Mouse (Mus musculus): Measurements from ENCODE around the gene Il7r.

DNA sequence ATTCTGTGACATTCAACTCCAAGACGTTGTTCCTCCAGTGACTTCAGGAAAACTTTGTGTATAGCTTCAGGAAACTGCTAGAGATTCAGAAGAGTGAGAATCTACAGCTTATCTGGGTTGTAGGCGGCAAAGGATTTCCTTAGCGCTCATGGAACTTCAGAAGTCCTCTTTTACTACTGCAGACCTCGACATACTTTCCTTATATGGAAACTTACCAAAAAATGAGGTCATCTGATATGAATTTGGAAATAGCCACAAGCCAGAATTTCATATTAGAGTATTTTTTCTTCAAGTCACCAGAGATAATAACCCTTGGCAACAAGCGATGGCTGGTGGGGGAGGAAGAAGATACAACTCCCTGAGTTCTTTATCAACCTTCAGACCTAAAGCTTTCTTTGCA lies 6.0 kb downstream of the Il7r start:
- no peak for TF ChIP-seq EP300 (optimal IDR thresholded peaks at IDR 0.05)
- TF ChIP-seq CTCF (IDR thresholded peaks at IDR 0.05; ENCODE audit: low read depth) = no peak
